Mouse (Mus musculus): ENCODE measurements at regions not wholly inside any gene's neighbourhood (a gene's known extent, or its start where the extent isn't known, plus 50 kb on each side); places are given as distances from the start of the nearest gene placed in this dataset.

DNA sequence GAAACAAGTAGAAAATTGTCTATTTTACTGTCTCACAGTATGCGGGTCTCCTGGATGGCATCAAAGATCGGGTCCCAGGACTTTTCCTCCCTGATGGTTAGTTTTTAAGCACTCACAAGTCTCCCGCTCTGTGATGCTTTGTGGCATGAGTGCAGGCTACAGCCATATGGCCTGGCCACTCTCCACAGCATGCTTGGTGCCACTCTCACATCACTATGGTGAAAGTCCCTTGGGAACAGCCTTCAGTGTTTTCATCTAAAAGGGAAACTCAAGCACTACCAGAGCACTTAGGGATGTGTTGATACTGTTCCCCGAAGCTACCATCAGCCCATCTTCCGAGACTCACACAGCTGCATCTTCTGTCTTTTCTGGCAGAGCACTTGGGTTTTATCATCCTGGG, 227.8 kb upstream of the Dnajc24 start:
- TF ChIP-seq CTCF (IDR thresholded peaks at IDR 0.05; ENCODE audit: insufficient read depth, low read length) (no peak), POLR2A (IDR thresholded peaks at IDR 0.05; ENCODE audit: borderline replicate concordance, extremely low read depth, low read depth, low read length) (no peak)

All from lung, adult 2 months (tissue).